22 mouse cellular contexts compared by ENCODE assay signal in genomic region chr6:114961276-114962068, GRCm38 (mm10). TPM values are rescaled to one million over a fixed set of nuclear protein-coding genes. Genes with fewer than 3 reads are reported as not detected.
DNase-seq lines count a peak whose midpoint lies in the region; ATAC-seq and TF ChIP-seq lines count a peak whose summit lies in the region.
"Had no signal": no experiment of that assay in that cellular context is flagged by ENCODE, and none has a peak within 500 bp of the region (broad histone marks: within the 10 kb centered on the region; RNA-seq: fewer than 3 reads in every experiment).

No protein-coding gene starts in this region.

- peaks cover 19% of the 10 kb centered on the region for H3K4me1 ChIP-seq in lung, embryonic 14.5 days (ENCODE audit: insufficient read depth)
- H3K4me1 ChIP-seq: liver, embryonic 13.5 days; midbrain, embryonic 10.5 days had no signal

- ATAC-seq in lung, embryonic 14.5 days (ENCODE audit: insufficient read depth), result no peak; the same call in 1 of the 2 replicates
- ATAC-seq: forebrain, embryonic 16.5 days; intestine, postnatal 0 days; midbrain, embryonic 16.5 days had no signal

- H3K9ac ChIP-seq in lung, embryonic 14.5 days, result no peak overlapping the region
- H3K9ac ChIP-seq: hindbrain, embryonic 12.5 days; limb, embryonic 13.5 days; liver, embryonic 13.5 days; neural tube, embryonic 13.5 days had no signal

- no peaks in the 10 kb centered on the region for H3K36me3 ChIP-seq in lung, embryonic 14.5 days (ENCODE audit: insufficient read depth)
- H3K36me3 ChIP-seq: embryonic facial prominence, embryonic 10.5 days; hindbrain, embryonic 12.5 days; limb, embryonic 13.5 days; liver, embryonic 13.5 days; midbrain, embryonic 10.5 days; neural tube, embryonic 13.5 days had no signal

- no peaks in the 10 kb centered on the region for H3K9me3 ChIP-seq in lung, embryonic 14.5 days (ENCODE audit: low read depth, low read length)
- H3K9me3 ChIP-seq: embryonic facial prominence, embryonic 10.5 days; hindbrain, embryonic 12.5 days; limb, embryonic 13.5 days; liver, embryonic 13.5 days; midbrain, embryonic 10.5 days; neural tube, embryonic 13.5 days had no signal

- no peak for DNase-seq in layer of hippocampus, adult 2 months (ENCODE audit: low spot score in 2 of 2)
- DNase-seq in layer of hippocampus, adult 9-10 months (ENCODE audit: low spot score), result no peak
- peak; percentile 75 for DNase-seq in A20 (ENCODE audit: low read depth, low spot score)
- peak; percentile 71 for DNase-seq in lung, embryonic 14.5 days
- DNase-seq in lung, postnatal 36 days, result peak; percentile 75
- DNase-seq in cerebellum, adult 9-11 months, result no peak
- no peak for DNase-seq in right cerebral cortex, postnatal 25 days
- DNase-seq: adrenal gland, postnatal 25 days; gastrocnemius, postnatal 36 days; heart, adult 2 months; liver, embryonic 13.5 days; right cerebral cortex, postnatal 4 days; thymus, postnatal 25 days had no signal

- 0 out of 2 replicates have a peak overlapping the region, but pooled peaks have one; percentile 28 for H3K27ac ChIP-seq in layer of hippocampus, adult 2 months
- H3K27ac ChIP-seq in lung, embryonic 14.5 days (ENCODE audit: low read depth), result peak overlapping the region; percentile 16; the same call in 1 of the 2 replicates
- H3K27ac ChIP-seq: embryonic facial prominence, embryonic 10.5 days; heart, adult 2 months; hindbrain, embryonic 12.5 days; limb, embryonic 13.5 days; liver, embryonic 13.5 days; midbrain, embryonic 10.5 days; neural tube, embryonic 13.5 days had no signal

- 0 out of 2 replicates have a peak overlapping the region, but pooled peaks have one; percentile 4 for H3K4me2 ChIP-seq in lung, embryonic 14.5 days
- H3K4me2 ChIP-seq: hindbrain, embryonic 12.5 days; limb, embryonic 13.5 days; liver, embryonic 13.5 days; neural tube, embryonic 13.5 days had no signal

- no peak for TF ChIP-seq CTCF in layer of hippocampus, adult 2 months (conservative IDR thresholded peaks at IDR 0.05)
- no peak for TF ChIP-seq CTCF in lung, embryonic 14.5 days (IDR thresholded peaks at IDR 0.05; ENCODE audit: low read depth)

- no peak overlapping the region for H3K4me3 ChIP-seq in layer of hippocampus, adult 2 months
- H3K4me3 ChIP-seq in lung, embryonic 14.5 days (ENCODE audit: low read depth, low read length), result no peak overlapping the region
- H3K4me3 ChIP-seq: embryonic facial prominence, embryonic 10.5 days; heart, adult 2 months; hindbrain, embryonic 12.5 days; limb, embryonic 13.5 days; liver, embryonic 13.5 days; midbrain, embryonic 10.5 days; myocyte; neural tube, embryonic 13.5 days had no signal

- WGBS in lung, embryonic 14.5 days, result 61% methylated on average over 10 of the region's 10 CpGs

- H3K27me3 ChIP-seq in lung, embryonic 14.5 days (ENCODE audit: insufficient read depth, low read length), result no peaks in the 10 kb centered on the region
- H3K27me3 ChIP-seq: limb, embryonic 13.5 days had no signal

RNA-seq across cellular contexts. Expression of gene Vgll4, which starts 8.3 kb away (rescaled TPM):
- total RNA-seq in layer of hippocampus, adult 2 months (2021), result 10 to 100 TPM; 44.2 to 44.8 TPM
- polyA plus RNA-seq in lung, embryonic 14.5 days (2014; fragmentation: Nextera tagmentation; extraction: Ambion mirVana), result 101 and 111 TPM in 2 replicates

Comparison
In these comparisons a context has a peak if more than half of its experiments do, and no peak if none do; other contexts are left out.
1. DNase-seq: peak in A20 (single experiment), lung, embryonic 14.5 days (single experiment) and lung, postnatal 36 days (single experiment); none in layer of hippocampus, adult 2 months (0 of 2), layer of hippocampus, adult 9-10 months (single experiment), cerebellum, adult 9-11 months (single experiment) and right cerebral cortex, postnatal 25 days (single experiment).